Mouse (Mus musculus): ENCODE results near the gene Emilin3.
"Not testable (repeated sequence)": the region's sequence is repeated elsewhere in the genome, so short reads cannot be mapped to it uniquely, and the experiment has no call there.

Gene Emilin3

GRCm38 (mm10) chr2:160912231-160912671 lies at the start of gene Emilin3:
Gene Emilin3, minus strand, starts transcription at chr2:160912328.
- DNase-seq (ENCODE audit: low read depth in 2 of 2, low spot score in 2 of 2): no peak

GRCm38 (mm10) chr2:160960956-160961646 lies 49.0 kb upstream of the Emilin3 start:
- DNase-seq (ENCODE audit: low read depth in 2 of 2, low spot score in 2 of 2): no peak

- DNase-seq (ENCODE audit: low read depth in 2 of 2, low spot score in 2 of 2): no peak
Measured at GRCm38 (mm10) chr2:160959901-160960300, 47.8 kb upstream of the Emilin3 start.

GRCm38 (mm10) chr2:160958737-160959136 lies 46.6 kb upstream of the Emilin3 start:
- DNase-seq (ENCODE audit: low read depth in 2 of 2, low spot score in 2 of 2): no peak

- DNase-seq (ENCODE audit: low read depth in 2 of 2, low spot score in 2 of 2): not testable (repeated sequence)
Measured at GRCm38 (mm10) chr2:160957801-160958200, 45.7 kb upstream of the Emilin3 start.

GRCm38 (mm10) chr2:160957307-160957706 lies 45.2 kb upstream of the Emilin3 start:
- not testable (repeated sequence) for DNase-seq (ENCODE audit: low read depth in 2 of 2, low spot score in 2 of 2)

GRCm38 (mm10) chr2:160955331-160955730 lies 43.2 kb upstream of the Emilin3 start:
- no peak for DNase-seq (ENCODE audit: low read depth in 2 of 2, low spot score in 2 of 2)

- DNase-seq (ENCODE audit: low read depth in 2 of 2, low spot score in 2 of 2): no peak
Measured at GRCm38 (mm10) chr2:160954541-160954940, 42.4 kb upstream of the Emilin3 start.

- no peak for DNase-seq (ENCODE audit: low read depth in 2 of 2, low spot score in 2 of 2)
Measured at GRCm38 (mm10) chr2:160953131-160953873, 41.2 kb upstream of the Emilin3 start.

- no peak for DNase-seq (ENCODE audit: low read depth in 2 of 2, low spot score in 2 of 2)
Measured at GRCm38 (mm10) chr2:160951595-160951994, 39.5 kb upstream of the Emilin3 start.

GRCm38 (mm10) chr2:160942443-160942842 lies 30.3 kb upstream of the Emilin3 start:
- DNase-seq (ENCODE audit: low read depth in 2 of 2, low spot score in 2 of 2): no peak

GRCm38 (mm10) chr2:160940930-160941709 lies 29.0 kb upstream of the Emilin3 start:
- no peak for DNase-seq (ENCODE audit: low read depth in 2 of 2, low spot score in 2 of 2)

- no peak for DNase-seq (ENCODE audit: low read depth in 2 of 2, low spot score in 2 of 2)
Measured at GRCm38 (mm10) chr2:160934451-160934850, 22.3 kb upstream of the Emilin3 start.

- DNase-seq (ENCODE audit: low read depth in 2 of 2, low spot score in 2 of 2): no peak
Measured at GRCm38 (mm10) chr2:160933890-160934289, 21.8 kb upstream of the Emilin3 start.

- no peak for DNase-seq (ENCODE audit: low read depth in 2 of 2, low spot score in 2 of 2)
Measured at GRCm38 (mm10) chr2:160932981-160933380, 20.9 kb upstream of the Emilin3 start.

GRCm38 (mm10) chr2:160932325-160932724 lies 20.2 kb upstream of the Emilin3 start:
- DNase-seq (ENCODE audit: low read depth in 2 of 2, low spot score in 2 of 2): no peak

GRCm38 (mm10) chr2:160931378-160931777 lies 19.2 kb upstream of the Emilin3 start:
- no peak for DNase-seq (ENCODE audit: low read depth in 2 of 2, low spot score in 2 of 2)

- DNase-seq (ENCODE audit: low read depth in 2 of 2, low spot score in 2 of 2): no peak
Measured at GRCm38 (mm10) chr2:160925203-160925602, 13.1 kb upstream of the Emilin3 start.

GRCm38 (mm10) chr2:160921285-160921684 lies 9.2 kb upstream of the Emilin3 start:
- no peak for DNase-seq (ENCODE audit: low read depth in 2 of 2, low spot score in 2 of 2)

- no peak for DNase-seq (ENCODE audit: low read depth in 2 of 2, low spot score in 2 of 2)
Measured at GRCm38 (mm10) chr2:160918930-160919215, 6.7 kb upstream of the Emilin3 start.

GRCm38 (mm10) chr2:160918154-160918929 lies 6.2 kb upstream of the Emilin3 start:
- no peak for DNase-seq (ENCODE audit: low read depth in 2 of 2, low spot score in 2 of 2)

Measured in CD8-positive naive resting alpha-beta T cell, adult 2 months (primary cell).